Mouse (Mus musculus) testis, adult 2 months (tissue): Measurements from ENCODE around the gene Srebf1.

Source experiments
- CTCF ChIP-seq: fragments of 200-500 bp; IDR thresholded peaks from 2 replicates; pipeline ENCODE4 v1.5.1; 2012; ENCODE audit warnings: low read depth, mild to moderate bottlenecking, inconsistent platforms, low read length, moderate library complexity; ENCODE audit not compliant: control insufficient read depth, insufficient read depth, insufficient replicate concordance
- POLR2A ChIP-seq: fragments of 200-500 bp; IDR thresholded peaks from 2 replicates; pipeline ENCODE4 v1.6.1; 2012; ENCODE audit warnings: low read depth, mild to moderate bottlenecking, inconsistent platforms, low read length, moderate library complexity; ENCODE audit not compliant: control insufficient read depth

DNA sequence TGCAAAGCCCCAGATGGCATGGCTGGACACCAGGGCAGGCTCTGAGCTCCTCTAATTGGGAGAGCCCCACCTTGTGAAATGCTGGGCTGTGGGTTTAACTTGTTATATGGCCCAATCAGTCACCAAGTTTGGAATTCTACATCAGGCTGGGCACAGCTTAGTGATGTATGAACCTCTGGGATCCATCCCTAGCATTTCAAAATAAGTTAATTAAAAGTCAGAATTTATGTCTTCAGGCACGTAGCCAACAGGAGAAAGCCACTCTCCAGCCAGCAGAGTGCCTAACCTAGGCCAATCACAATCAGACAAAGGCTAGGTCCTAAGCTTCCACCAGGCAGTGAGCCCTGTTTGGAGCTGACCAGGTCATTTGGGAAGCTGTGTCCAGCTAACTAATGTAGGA, 5.7 kb downstream of the Srebf1 start:
- TF ChIP-seq CTCF, result no peak
- no peak for TF ChIP-seq POLR2A
